In genomic region chr11:97465957-97466356, GRCm38 (mm10) we compare ENCODE assay signal across 21 mouse cellular contexts. TPM values are rescaled to one million over a fixed set of nuclear protein-coding genes. Genes with fewer than 3 reads are reported as not detected.
DNase-seq lines count a peak whose midpoint lies in the region; TF ChIP-seq lines count a peak whose summit lies in the region.
"Had no signal": no experiment of that assay in that cellular context is flagged by ENCODE, and none has a peak within 500 bp of the region (broad histone marks: within the 10 kb centered on the region; RNA-seq: fewer than 3 reads in every experiment).

No protein-coding gene starts in this region.

- no peak for TF ChIP-seq CTCF in cerebellum, adult 2 months (IDR thresholded peaks at IDR 0.05; ENCODE audit: borderline replicate concordance, insufficient read depth, low read depth, low read length)
- TF ChIP-seq CTCF in layer of hippocampus, adult 2 months (conservative IDR thresholded peaks at IDR 0.05), result no peak

- WGBS in cerebellum, adult 2 months, result 20% methylated on average over 12 of the region's 12 CpGs

- H3K4me1 ChIP-seq in cerebellum, adult 2 months (ENCODE audit: control insufficient read depth, insufficient read depth, low read length), result peaks cover 32% of the 10 kb centered on the region
- H3K4me1 ChIP-seq: forebrain, embryonic 13.5 days; hindbrain, embryonic 12.5 days had no signal

- DNase-seq in cerebellum, adult 2 months, result peak in 1 of 2 experiments; percentile 51
- no peak for DNase-seq in cerebellum, adult 8-10 months
- no peak for DNase-seq in layer of hippocampus, adult 2 months (ENCODE audit: low spot score in 2 of 2)
- DNase-seq in layer of hippocampus, adult 9-10 months (ENCODE audit: low spot score), result no peak
- peak; percentile 70 for DNase-seq in cerebellum, adult 9-11 months
- DNase-seq in cerebellum, postnatal 14 days, result peak; percentile 43 to 56
- DNase-seq in kidney, postnatal 10 days, result no peak
- DNase-seq: adrenal gland, postnatal 14 days; forebrain, postnatal 0 days; heart, postnatal 36 days had no signal

- TF ChIP-seq POLR2A in cerebellum, adult 2 months (IDR thresholded peaks at IDR 0.05; ENCODE audit: borderline replicate concordance, insufficient read depth, low read length), result no peak

- peak overlapping the region; percentile 52 for H3K27ac ChIP-seq in cerebellum, adult 2 months (ENCODE audit: insufficient read depth, low read length)
- H3K27ac ChIP-seq in layer of hippocampus, adult 2 months, result peak overlapping the region; percentile 58; the same call in 1 of the 2 replicates
- H3K27ac ChIP-seq: forebrain, embryonic 13.5 days; heart, embryonic 13.5 days; hindbrain, embryonic 12.5 days had no signal

- H3K4me3 ChIP-seq in cerebellum, adult 2 months (replicated peaks; ENCODE audit: insufficient read depth, low read depth, low read length), result no peak overlapping the region
- no peak overlapping the region for H3K4me3 ChIP-seq in layer of hippocampus, adult 2 months
- H3K4me3 ChIP-seq: forebrain, embryonic 13.5 days; gastrocnemius, adult 2 months; heart, embryonic 13.5 days; hindbrain, embryonic 12.5 days had no signal

- no peaks in the 10 kb centered on the region for H3K27me3 ChIP-seq in cerebellum, adult 2 months (ENCODE audit: control insufficient read depth, insufficient read depth, low read length)
- H3K27me3 ChIP-seq: CH12.LX; heart, embryonic 13.5 days; Patski had no signal

RNA-seq across cellular contexts. Expression of gene 4933428G20Rik, which starts 34.2 kb away (rescaled TPM):
- polyA plus RNA-seq in cerebellum, adult 2 months (2012; rRNA removed), result not detected in 2 replicates
- total RNA-seq in layer of hippocampus, adult 2 months (2021), result under 1 TPM in 1 of 2 experiments, not detected in 1; 0.25 TPM
- total RNA-seq: adrenal gland, postnatal 14 days; gastrocnemius, adult 2 months; gastrocnemius, postnatal 25 days; granulocyte monocyte progenitor cell, adult 5-6 weeks; heart, adult 8-10 months; heart, postnatal 36 days had no signal
- polyA plus RNA-seq: activated CD4-positive, CD25-positive, alpha-beta regulatory T cell, adult 4 months; inflammation-experienced regulatory T-cells, adult 6 months had no signal

RNA-seq across cellular contexts. Expression of gene Arhgap23, which starts 50.6 kb away (rescaled TPM):
- 68.9 and 77.2 TPM in 2 replicates for polyA plus RNA-seq in cerebellum, adult 2 months (2012; rRNA removed)
- 10 to 100 TPM; 66.0 to 74.1 TPM for total RNA-seq in layer of hippocampus, adult 2 months (2021)
- polyA plus RNA-seq: activated CD4-positive, CD25-positive, alpha-beta regulatory T cell, adult 4 months; inflammation-experienced regulatory T-cells, adult 6 months had no signal

Comparison
In these comparisons a context has a peak if more than half of its experiments do, and no peak if none do; other contexts are left out.
1. DNase-seq: peak in cerebellum, adult 9-11 months (single experiment) and cerebellum, postnatal 14 days (2 of 2); none in cerebellum, adult 8-10 months (single experiment), layer of hippocampus, adult 2 months (0 of 2), layer of hippocampus, adult 9-10 months (single experiment) and kidney, postnatal 10 days (single experiment).